Mouse (Mus musculus) cerebellum, adult 2 months (tissue): Measurements from ENCODE around the gene Cntnap2. TPM values are rescaled to one million over a fixed set of nuclear protein-coding genes. Genes with fewer than 3 reads are reported as not detected.
A peak's percentile ranks its signal among the peaks of the same experiment; 100 is the strongest.

Experiments
- DNase-seq, 2 experiments: peaks; one replicate each; pipeline ENCODE4 v3.0.0; 2021
- H3K27ac ChIP-seq: fragments of 200-500 bp; 2 replicates; pipeline ENCODE4 v1.5.1; 2012; ENCODE audit warnings: low read length, control low read depth, inconsistent platforms; ENCODE audit not compliant: insufficient read depth
- H3K27me3 ChIP-seq: fragments of 200-500 bp; 2 replicates; pipeline ENCODE4 v1.6.1; 2012; ENCODE audit warnings: inconsistent platforms, mild to moderate bottlenecking, low read length, moderate library complexity; ENCODE audit not compliant: control insufficient read depth, insufficient read depth
- H3K4me1 ChIP-seq: fragments of 200-500 bp; 2 replicates; pipeline ENCODE4 v1.6.1; 2011; ENCODE audit warnings: low read length; ENCODE audit not compliant: control insufficient read depth, insufficient read depth
- H3K4me3 ChIP-seq: fragments of 200-500 bp; replicated peaks from 2 replicates; pipeline ENCODE3; 2011; ENCODE audit warnings: mild to moderate bottlenecking, low read depth, low read length, control low read depth; ENCODE audit not compliant: insufficient read depth
- CTCF ChIP-seq: fragments of 200-500 bp; IDR thresholded peaks from 2 replicates; pipeline ENCODE4 v1.5.1; 2011; ENCODE audit warnings: low read depth, mild to moderate bottlenecking, control low read depth, low read length, moderate library complexity, borderline replicate concordance; ENCODE audit not compliant: insufficient read depth
- POLR2A ChIP-seq: fragments of 200-500 bp; IDR thresholded peaks from 2 replicates; pipeline ENCODE4 v1.6.1; 2011; ENCODE audit warnings: low read length, control low read depth, borderline replicate concordance; ENCODE audit not compliant: insufficient read depth
- WGBS: fragments of 180-500 bp; shearing (Covaris S2); methylation state at CpG from one replicate; pipeline ENCODE4 v1.1.7; 2018; 5-methylcytosine and 5-hydroxymethylcytosine counted together
- polyA plus RNA-seq: library from polyadenylated mRNA; depleted of rRNA; stranded (reverse); fragments of >200 nt; gene quantifications from 2 replicates; pipeline ENCODE4 v1.2.3, GENCODE M21; 2012

The Cntnap2 gene
- polyA plus RNA-seq, 1 experiment: 32.4 TPM

GRCm38 (mm10) chr6:45964494-45964893 lies 905.3 kb downstream of the Cntnap2 start:
- Histone ChIP-seq H3K4me1 (no peaks in the 10 kb centered on the region), H3K27me3 (no peaks in the 10 kb centered on the region), H3K4me3 (no peak overlapping the region), H3K27ac (no peak overlapping the region)
- WGBS: 93% methylated on average over 1 of the region's 1 CpGs
- DNase-seq: no peak
- TF ChIP-seq POLR2A (no peak), CTCF (no peak)

DNA sequence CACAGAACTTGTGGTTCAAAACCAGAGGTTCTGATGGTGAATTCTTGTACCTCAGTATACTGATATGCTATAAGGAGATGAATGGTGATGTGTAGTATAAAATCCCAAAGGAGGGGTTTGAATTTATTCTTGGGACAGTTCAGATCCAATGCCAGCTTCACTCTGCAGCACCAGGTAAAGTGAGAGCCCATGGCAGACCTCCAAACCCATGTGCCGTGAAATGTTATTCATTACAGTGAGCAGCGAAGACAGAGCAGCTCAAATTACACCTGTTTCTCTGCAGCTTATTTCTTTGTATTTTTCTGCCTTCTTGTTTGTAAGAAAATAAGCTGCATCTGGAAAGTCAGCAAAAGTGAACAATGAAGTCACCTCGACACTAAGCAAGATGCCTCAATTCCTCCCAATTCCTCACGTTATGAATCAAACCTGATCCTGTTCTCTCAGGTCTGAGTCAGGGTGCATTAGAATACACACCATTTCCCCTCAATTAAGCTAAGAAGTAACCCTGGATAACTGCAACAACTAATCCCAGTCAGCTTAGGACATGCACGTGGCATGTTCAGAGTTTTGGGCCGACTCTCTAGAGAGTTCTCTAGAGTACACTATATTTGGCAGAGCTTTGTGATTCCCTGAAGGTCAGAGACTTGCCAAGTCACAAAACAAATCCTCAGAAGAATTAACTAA lies 915.5 kb downstream of the Cntnap2 start:
- no peaks in the 10 kb centered on the region for H3K4me1 ChIP-seq
- no peak overlapping the region for H3K4me3 ChIP-seq
- H3K27me3 ChIP-seq: no peaks in the 10 kb centered on the region
- no peak for DNase-seq
- TF ChIP-seq CTCF (no peak), POLR2A (no peak)
- H3K27ac ChIP-seq: no peak overlapping the region
- WGBS: 46% methylated on average over 6 of the region's 6 CpGs

GRCm38 (mm10) chr6:45979171-45979570 lies 920.0 kb downstream of the Cntnap2 start:
- TF ChIP-seq CTCF (no peak), POLR2A (no peak)
- H3K4me1 ChIP-seq: no peaks in the 10 kb centered on the region
- no peak overlapping the region for H3K4me3 ChIP-seq
- no peak for DNase-seq
- 47% methylated on average over 2 of the region's 2 CpGs for WGBS
- H3K27me3 ChIP-seq: no peaks in the 10 kb centered on the region
- H3K27ac ChIP-seq: no peak overlapping the region

- TF ChIP-seq CTCF: no peak
- no peak for TF ChIP-seq POLR2A
- no peaks in the 10 kb centered on the region for H3K4me1 ChIP-seq
- DNase-seq: no peak
- no peak overlapping the region for H3K4me3 ChIP-seq
- no peaks in the 10 kb centered on the region for H3K27me3 ChIP-seq
- WGBS: 21% methylated on average over 3 of the region's 3 CpGs
- H3K27ac ChIP-seq: no peak overlapping the region
Observed at GRCm38 (mm10) chr6:45988051-45988450, 928.9 kb downstream of the Cntnap2 start.

- no peak for TF ChIP-seq CTCF
- TF ChIP-seq POLR2A: no peak
- H3K4me3 ChIP-seq: no peak overlapping the region
- H3K4me1 ChIP-seq: no peaks in the 10 kb centered on the region
- DNase-seq: peak; percentile 9 to 21
- 3% methylated on average over 1 of the region's 1 CpGs for WGBS
- H3K27me3 ChIP-seq: no peaks in the 10 kb centered on the region
- no peak overlapping the region for H3K27ac ChIP-seq
Observed at GRCm38 (mm10) chr6:45991086-45991485, 931.9 kb downstream of the Cntnap2 start.

- Histone ChIP-seq H3K27me3 (no peaks in the 10 kb centered on the region), H3K27ac (no peak overlapping the region), H3K4me1 (no peaks in the 10 kb centered on the region), H3K4me3 (no peak overlapping the region)
- 69% methylated on average over 2 of the region's 2 CpGs for WGBS
- DNase-seq: no peak
- no peak for TF ChIP-seq CTCF
- TF ChIP-seq POLR2A: no peak
Observed at GRCm38 (mm10) chr6:46022515-46023143, 963.5 kb downstream of the Cntnap2 start.

- Histone ChIP-seq H3K4me3 (no peak overlapping the region), H3K27ac (no peak overlapping the region), H3K4me1 (no peaks in the 10 kb centered on the region), H3K27me3 (no peaks in the 10 kb centered on the region)
- TF ChIP-seq CTCF (no peak), POLR2A (no peak)
- WGBS: 89% methylated on average over 2 of the region's 2 CpGs
- no peak for DNase-seq
Observed at GRCm38 (mm10) chr6:46031821-46032594, 972.9 kb downstream of the Cntnap2 start.
